Mouse (Mus musculus): ENCODE results near the gene Eva1b. TPM values are rescaled to one million over a fixed set of nuclear protein-coding genes. Genes with fewer than 3 reads are reported as not detected.

Gene Eva1b
- polyA plus RNA-seq, 1 experiment from 2014 or later: 70.2 TPM

Other genes starting within 250 kb of the Eva1b start
- gene Csf3r, start 123.2 kb upstream of the Eva1b start, polyA plus RNA-seq (2014; fragmentation: Nextera tagmentation; extraction: Ambion mirVana): 0.45 and 1.1 TPM in 2 replicates
- 137 and 148 TPM in 2 replicates for gene Mrps15, start 100.8 kb upstream of the Eva1b start, polyA plus RNA-seq (2014; fragmentation: Nextera tagmentation; extraction: Ambion mirVana)
- gene Oscp1, start 89.2 kb upstream of the Eva1b start, polyA plus RNA-seq (2014; fragmentation: Nextera tagmentation; extraction: Ambion mirVana): 13.3 and 16.0 TPM in 2 replicates
- gene Lsm10, start 51.1 kb upstream of the Eva1b start, polyA plus RNA-seq (2014; fragmentation: Nextera tagmentation; extraction: Ambion mirVana): 57.5 and 58.4 TPM in 2 replicates
- 20.0 and 23.6 TPM in 2 replicates for gene Stk40, start 43.8 kb upstream of the Eva1b start, polyA plus RNA-seq (2014; fragmentation: Nextera tagmentation; extraction: Ambion mirVana)
- gene Sh3d21, start 15.7 kb downstream of the Eva1b start, polyA plus RNA-seq (2014; fragmentation: Nextera tagmentation; extraction: Ambion mirVana): 7.4 and 8.7 TPM in 2 replicates
- gene Thrap3, start 55.0 kb downstream of the Eva1b start, polyA plus RNA-seq (2014; fragmentation: Nextera tagmentation; extraction: Ambion mirVana): 258 and 268 TPM in 2 replicates
- 37.2 and 38.7 TPM in 2 replicates for gene Map7d1, start 108.6 kb downstream of the Eva1b start, polyA plus RNA-seq (2014; fragmentation: Nextera tagmentation; extraction: Ambion mirVana)
- 14.7 and 17.1 TPM in 2 replicates for gene Trappc3, start 114.6 kb downstream of the Eva1b start, polyA plus RNA-seq (2014; fragmentation: Nextera tagmentation; extraction: Ambion mirVana)
- gene Col8a2, start 139.0 kb downstream of the Eva1b start, polyA plus RNA-seq (2014; fragmentation: Nextera tagmentation; extraction: Ambion mirVana): 10.2 and 10.8 TPM in 2 replicates
- gene Adprhl2, start 174.0 kb downstream of the Eva1b start, polyA plus RNA-seq (2014; fragmentation: Nextera tagmentation; extraction: Ambion mirVana): 48.5 and 50.4 TPM in 2 replicates
- gene Tekt2, start 177.9 kb downstream of the Eva1b start, polyA plus RNA-seq (2014; fragmentation: Nextera tagmentation; extraction: Ambion mirVana): 9.4 and 11.9 TPM in 2 replicates